Mouse (Mus musculus) ES-Bruce4 (cell line): ENCODE data around the gene Cdrt4. TPM values are rescaled to one million over a fixed set of nuclear protein-coding genes. Genes with fewer than 3 reads are reported as not detected.

Experiments used
- H3K27ac ChIP-seq: 2 replicates; pipeline ENCODE4 v1.5.1; 2012; ENCODE audit warnings: low read length, inconsistent platforms; ENCODE audit not compliant: insufficient read depth
- H3K27me3 ChIP-seq: 2 replicates; pipeline ENCODE4 v1.6.1; 2012; ENCODE audit warnings: mild to moderate bottlenecking, low read length, inconsistent platforms; ENCODE audit not compliant: control insufficient read depth, poor library complexity, insufficient read depth, severe bottlenecking
- H3K36me3 ChIP-seq: 2 replicates; pipeline ENCODE4 v1.6.1; 2012; ENCODE audit warnings: inconsistent platforms, mild to moderate bottlenecking, low read length, moderate library complexity; ENCODE audit not compliant: control insufficient read depth, poor library complexity, insufficient read depth, severe bottlenecking
- H3K4me1 ChIP-seq: one replicate; pipeline ENCODE4 v1.8.1; 2011; ENCODE audit warnings: low read length; ENCODE audit not compliant: control insufficient read depth, insufficient read depth
- H3K4me3 ChIP-seq: 2 replicates; pipeline ENCODE4 v1.5.1; 2011; ENCODE audit warnings: low read depth, mild to moderate bottlenecking, low read length
- H3K9ac ChIP-seq: 2 replicates; pipeline ENCODE4 v1.6.1; 2012; ENCODE audit warnings: low read depth, mild to moderate bottlenecking, inconsistent platforms; ENCODE audit not compliant: poor library complexity, severe bottlenecking
- H3K9me3 ChIP-seq: replicated peaks from 2 replicates; pipeline ENCODE4 v1.6.1; 2012; ENCODE audit warnings: mild to moderate bottlenecking, low read length, inconsistent platforms; ENCODE audit not compliant: control insufficient read depth, poor library complexity, insufficient read depth, severe bottlenecking
- CTCF ChIP-seq: IDR thresholded peaks from one replicate; pipeline ENCODE4 v1.8.1; 2011; ENCODE audit warnings: low read depth, low read length
- EP300 ChIP-seq: IDR thresholded peaks from 2 replicates; pipeline ENCODE4 v1.6.1; 2011; ENCODE audit warnings: low read depth, low read length; ENCODE audit not compliant: insufficient read depth
- POLR2A ChIP-seq: IDR thresholded peaks from one replicate; pipeline ENCODE4 v1.8.1; 2011; ENCODE audit warnings: low read length; ENCODE audit not compliant: insufficient read depth
- polyA plus RNA-seq: library from polyadenylated mRNA; stranded (reverse); fragments of >200 nt; gene quantifications from 2 replicates; pipeline ENCODE4 v1.2.4, GENCODE M21; 2011; ENCODE audit warnings: low read depth; ENCODE audit not compliant: missing spikeins, insufficient read depth, insufficient read length

The Cdrt4 gene
- polyA plus RNA-seq, 1 experiment, result not detected

- TF ChIP-seq POLR2A, result no peak
- no peak for TF ChIP-seq EP300
- TF ChIP-seq CTCF, result no peak
- Histone ChIP-seq H3K4me3 (no peak overlapping the region), H3K9me3 (no peaks in the 10 kb centered on the region), H3K9ac (no peak overlapping the region), H3K4me1 (peaks cover 1% of the 10 kb centered on the region), H3K36me3 (no peaks in the 10 kb centered on the region), H3K27me3 (no peaks in the 10 kb centered on the region), H3K27ac (no peak overlapping the region)
These were observed 46.8 kb downstream of the Cdrt4 start for GRCm38 (mm10) chr11:62997718-62998281.

GRCm38 (mm10) chr11:63000126-63000525 lies 49.1 kb downstream of the Cdrt4 start:
- H3K9ac ChIP-seq, result no peak overlapping the region
- no peaks in the 10 kb centered on the region for H3K27me3 ChIP-seq
- peaks cover 1% of the 10 kb centered on the region for H3K4me1 ChIP-seq
- no peak overlapping the region for H3K4me3 ChIP-seq
- no peak overlapping the region for H3K27ac ChIP-seq
- no peaks in the 10 kb centered on the region for H3K9me3 ChIP-seq
- H3K36me3 ChIP-seq, result no peaks in the 10 kb centered on the region
- TF ChIP-seq CTCF, result no peak
- no peak for TF ChIP-seq POLR2A
- no peak for TF ChIP-seq EP300

GRCm38 (mm10) chr11:63004617-63005016 lies 53.6 kb downstream of the Cdrt4 start:
- Histone ChIP-seq H3K27ac (no peak overlapping the region), H3K9ac (no peak overlapping the region), H3K4me3 (no peak overlapping the region)

GRCm38 (mm10) chr11:63007376-63007775 lies 56.4 kb downstream of the Cdrt4 start:
- Histone ChIP-seq H3K27ac (no peak overlapping the region), H3K36me3 (no peaks in the 10 kb centered on the region), H3K4me3 (no peak overlapping the region), H3K9ac (no peak overlapping the region), H3K4me1 (no peaks in the 10 kb centered on the region), H3K27me3 (no peaks in the 10 kb centered on the region), H3K9me3 (0 out of 2 replicates have a peak, but pooled peaks cover 4% of the 10 kb centered on the region)
- no peak for TF ChIP-seq EP300
- no peak for TF ChIP-seq CTCF
- no peak for TF ChIP-seq POLR2A

More at GRCm38 (mm10) chr11:63004617-63005016, 53.6 kb downstream of the Cdrt4 start:
- TF ChIP-seq CTCF (no peak), POLR2A (no peak), EP300 (no peak)
- H3K9me3 ChIP-seq, result no peaks in the 10 kb centered on the region
- no peaks in the 10 kb centered on the region for H3K4me1 ChIP-seq
- H3K36me3 ChIP-seq, result no peaks in the 10 kb centered on the region
- H3K27me3 ChIP-seq, result no peaks in the 10 kb centered on the region

GRCm38 (mm10) chr11:63008004-63008403 lies 57.0 kb downstream of the Cdrt4 start:
- Histone ChIP-seq H3K27ac (no peak overlapping the region), H3K4me1 (no peaks in the 10 kb centered on the region), H3K27me3 (no peaks in the 10 kb centered on the region), H3K9me3 (0 out of 2 replicates have a peak, but pooled peaks cover 4% of the 10 kb centered on the region), H3K9ac (no peak overlapping the region), H3K36me3 (no peaks in the 10 kb centered on the region), H3K4me3 (no peak overlapping the region)
- TF ChIP-seq CTCF, result no peak
- TF ChIP-seq EP300, result no peak

GRCm38 (mm10) chr11:63009761-63010160 lies 58.8 kb downstream of the Cdrt4 start:
- no peak overlapping the region for H3K9ac ChIP-seq
- 0 out of 2 replicates have a peak, but pooled peaks cover 4% of the 10 kb centered on the region for H3K9me3 ChIP-seq
- no peak overlapping the region for H3K4me3 ChIP-seq
- H3K36me3 ChIP-seq, result no peaks in the 10 kb centered on the region
- no peaks in the 10 kb centered on the region for H3K4me1 ChIP-seq
- H3K27me3 ChIP-seq, result no peaks in the 10 kb centered on the region
- H3K27ac ChIP-seq, result no peak overlapping the region
- no peak for TF ChIP-seq EP300
- no peak for TF ChIP-seq POLR2A
- TF ChIP-seq CTCF, result no peak
